Mouse (Mus musculus): ENCODE measurements at regions not wholly inside any gene's neighbourhood (a gene's known extent, or its start where the extent isn't known, plus 50 kb on each side); places are given as distances from the start of the nearest gene placed in this dataset.
A peak's percentile ranks its signal among the peaks of the same experiment; 100 is the strongest.

GRCm38 (mm10) chr1:64361959-64362638 is 170.3 kb upstream of the Creb1 start:
- DNase-seq, result no peak

DNA sequence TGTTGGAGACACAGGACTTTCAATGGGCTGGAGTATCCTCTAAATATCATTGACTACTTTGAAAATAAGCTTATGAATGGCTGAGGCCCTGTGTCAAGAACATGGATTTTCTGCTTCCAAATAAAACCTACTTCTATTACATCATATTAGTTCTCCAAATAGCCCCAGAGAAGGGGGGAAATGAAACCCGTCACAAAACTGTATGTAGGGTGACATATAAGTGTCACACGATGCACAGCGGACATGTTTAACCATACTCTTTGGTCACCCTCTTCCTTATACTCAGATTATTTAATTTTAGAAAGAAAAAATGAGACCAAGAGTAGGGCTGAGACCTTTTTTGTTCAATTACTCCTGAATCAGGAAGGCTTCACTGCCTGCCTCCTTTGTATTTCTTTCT is 189.2 kb upstream of the Creb1 start:
- no peak for DNase-seq

GRCm38 (mm10) chr1:64341596-64341995 is 190.8 kb upstream of the Creb1 start:
- DNase-seq, result peak; percentile 22

GRCm38 (mm10) chr1:64338575-64338961 is 193.9 kb upstream of the Creb1 start:
- DNase-seq, result no peak

GRCm38 (mm10) chr1:64337619-64338574 is 194.5 kb upstream of the Creb1 start:
- no peak for DNase-seq

DNA sequence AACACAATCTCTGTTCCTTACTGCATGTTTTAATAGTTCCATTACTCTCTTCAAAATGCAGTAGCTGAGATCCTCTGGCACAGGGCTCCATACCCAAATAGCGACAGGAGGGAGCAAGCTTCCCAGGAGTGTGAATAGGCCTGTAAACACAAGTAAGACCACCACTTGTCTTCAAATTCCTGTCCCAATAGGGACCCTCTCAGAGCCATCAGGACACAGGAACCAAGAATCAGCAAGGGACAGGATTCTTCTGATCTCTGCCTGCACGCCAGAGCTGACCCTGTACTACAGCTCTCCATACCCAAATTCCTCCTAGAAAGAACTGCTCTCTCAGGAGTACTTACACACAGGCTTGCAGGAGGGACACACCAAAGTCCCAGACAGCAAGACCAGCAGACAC is 200.9 kb upstream of the Creb1 start:
- DNase-seq, result no peak

- no peak for DNase-seq
Measured at GRCm38 (mm10) chr1:64330721-64331120, 201.7 kb upstream of the Creb1 start.

DNA sequence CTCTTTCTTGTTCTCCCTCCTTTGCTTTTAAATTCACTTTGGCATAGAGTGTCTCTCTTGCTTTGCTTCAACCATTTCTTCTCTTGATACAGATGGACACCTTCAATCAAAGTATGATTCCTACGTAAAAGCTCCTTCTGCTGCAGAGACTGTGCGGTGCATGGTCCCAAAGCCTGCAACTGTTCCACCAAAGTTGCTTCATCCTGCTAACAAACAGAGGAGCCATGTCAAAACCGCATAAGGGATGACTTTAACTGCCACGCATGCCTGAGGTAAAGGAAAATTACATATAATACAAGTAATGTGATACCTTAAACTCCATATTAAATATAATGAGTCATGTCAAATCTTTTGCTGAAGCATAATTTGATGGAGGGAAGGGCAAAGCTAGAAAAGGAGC is 200.1 kb upstream of the Klf7 start:
- DNase-seq, result no peak

DNA sequence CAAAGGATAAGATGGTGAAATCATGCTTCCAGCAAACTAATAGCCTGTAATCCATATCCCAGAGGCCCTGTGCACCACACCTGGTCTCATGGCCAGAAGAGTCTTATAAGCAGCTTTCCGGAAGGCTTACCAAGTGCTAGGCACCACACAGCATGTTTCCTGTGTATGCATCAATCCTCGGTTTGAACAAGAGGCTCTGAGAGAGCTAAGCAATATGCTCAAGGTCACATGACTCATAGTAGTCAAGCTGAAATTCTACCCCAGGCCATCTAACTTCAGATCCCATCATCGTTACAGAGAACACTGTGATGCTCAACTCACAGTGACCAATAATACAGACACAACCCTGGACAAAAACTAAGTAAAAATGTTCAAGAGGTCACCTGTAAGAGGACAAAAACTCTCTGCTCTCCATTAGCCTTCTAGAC is 197.1 kb upstream of the Klf7 start:
- DNase-seq, result no peak

DNA sequence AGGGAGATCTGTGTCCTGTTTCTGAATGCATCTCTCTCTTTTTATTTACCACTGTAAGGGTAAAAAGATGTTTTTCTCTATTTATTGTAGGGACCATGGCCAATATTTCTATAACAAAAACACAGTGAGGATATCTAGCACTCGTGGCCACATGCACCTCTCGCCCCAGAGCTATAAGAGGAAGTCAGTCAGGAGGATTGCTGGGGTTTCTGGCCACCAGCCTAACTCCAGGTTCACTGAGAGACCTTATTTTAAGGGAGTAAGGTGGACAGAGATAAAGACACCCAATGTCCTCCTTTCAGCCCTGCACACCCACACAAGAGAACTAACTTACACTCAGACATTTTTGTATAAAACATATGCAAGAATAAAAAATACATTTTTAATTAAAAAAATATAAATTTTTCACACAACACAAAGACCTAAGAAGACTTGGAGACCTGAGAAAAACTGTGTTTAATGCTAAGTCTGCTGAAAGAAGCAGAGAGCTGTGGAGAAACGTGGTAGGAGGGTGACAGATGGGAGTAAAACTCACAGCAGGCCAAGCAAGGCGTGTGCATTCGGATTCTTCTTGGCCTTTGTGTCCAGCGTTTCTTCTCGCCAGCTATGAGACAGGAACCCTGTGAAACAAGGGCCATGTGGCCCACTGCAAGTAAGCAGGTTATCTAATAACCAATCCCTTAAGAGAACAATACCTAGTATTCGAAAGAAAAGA is 196.5 kb upstream of the Klf7 start:
- DNase-seq, result no peak

DNA sequence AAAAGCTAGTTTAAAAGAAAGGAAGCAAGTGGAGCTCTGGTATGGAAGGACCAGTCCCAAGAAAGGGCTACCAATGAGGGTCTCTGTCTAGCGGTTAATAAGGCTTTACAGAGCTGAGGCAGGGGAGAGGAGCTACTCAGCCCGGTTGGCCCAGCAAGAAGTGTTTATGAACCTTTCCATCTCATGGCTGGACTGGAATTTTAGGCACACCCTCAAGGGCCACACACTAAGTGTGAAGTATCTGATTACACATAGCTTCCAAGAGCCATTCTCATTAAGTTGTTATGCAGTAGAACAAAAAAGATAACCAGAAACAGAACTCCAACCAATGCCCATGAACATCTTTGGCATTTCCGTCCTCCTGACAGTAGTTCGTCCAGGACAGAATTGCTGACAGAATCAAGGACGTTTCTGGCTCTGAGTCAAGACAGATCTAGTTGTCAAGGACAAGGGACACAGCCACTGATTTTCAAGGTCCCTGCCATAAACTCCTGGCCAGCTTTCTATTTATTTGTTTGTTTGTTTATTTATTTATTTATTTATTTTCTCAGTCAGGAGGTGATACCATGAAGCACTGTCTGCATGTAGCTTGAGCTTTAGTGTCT is 195.1 kb upstream of the Klf7 start:
- peak; percentile 42 for DNase-seq

DNA sequence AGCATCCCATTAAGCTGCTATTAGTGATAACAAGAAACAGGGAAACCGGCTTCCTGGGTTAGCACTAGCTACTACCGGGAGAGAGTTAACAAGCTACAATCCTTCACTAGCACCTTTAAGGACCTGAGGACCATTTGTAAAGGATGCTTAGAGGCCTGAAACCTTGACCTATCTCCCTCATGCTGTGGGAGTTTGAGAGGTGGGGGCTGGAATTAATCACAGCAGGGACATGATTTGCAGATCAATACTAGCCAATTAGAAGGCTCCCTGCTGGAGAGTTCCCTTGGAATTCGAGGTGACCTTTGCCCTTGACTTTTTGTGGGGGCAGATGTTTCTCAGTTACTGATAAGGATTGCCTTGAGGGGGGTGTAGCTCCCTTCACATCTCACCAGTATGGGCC is 189.3 kb upstream of the Klf7 start:
- DNase-seq, result no peak

DNA sequence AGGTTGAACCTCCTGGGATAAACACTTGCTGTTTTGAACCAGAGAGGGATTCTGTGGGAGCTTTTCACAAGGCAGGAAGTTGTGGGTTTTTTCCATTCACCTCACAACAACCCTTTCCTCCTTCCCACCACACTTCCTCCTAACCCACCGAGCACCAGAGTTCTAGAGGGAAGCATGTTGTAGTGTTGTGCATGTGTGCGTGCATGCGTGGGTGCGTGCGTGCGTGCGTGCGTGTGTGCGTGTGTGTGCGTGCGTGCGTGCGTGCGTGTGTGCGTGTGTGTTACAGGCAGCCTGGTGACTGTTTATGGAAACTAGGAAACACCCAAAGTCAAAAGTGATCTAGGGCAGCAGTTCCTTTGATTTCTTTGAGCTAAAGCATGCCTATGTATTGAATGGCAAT is 186.5 kb upstream of the Klf7 start:
- DNase-seq, result no peak

- DNase-seq, result no peak
Measured at GRCm38 (mm10) chr1:64308088-64308487, 186.0 kb upstream of the Klf7 start.

- DNase-seq, result peak; percentile 73
Measured at GRCm38 (mm10) chr1:64305427-64306213, 183.5 kb upstream of the Klf7 start.

- peak; percentile 67 for DNase-seq
Measured at GRCm38 (mm10) chr1:64302833-64303358, 180.8 kb upstream of the Klf7 start.

- DNase-seq, result peak; percentile 51
Measured at GRCm38 (mm10) chr1:64301530-64302061, 179.5 kb upstream of the Klf7 start.

DNA sequence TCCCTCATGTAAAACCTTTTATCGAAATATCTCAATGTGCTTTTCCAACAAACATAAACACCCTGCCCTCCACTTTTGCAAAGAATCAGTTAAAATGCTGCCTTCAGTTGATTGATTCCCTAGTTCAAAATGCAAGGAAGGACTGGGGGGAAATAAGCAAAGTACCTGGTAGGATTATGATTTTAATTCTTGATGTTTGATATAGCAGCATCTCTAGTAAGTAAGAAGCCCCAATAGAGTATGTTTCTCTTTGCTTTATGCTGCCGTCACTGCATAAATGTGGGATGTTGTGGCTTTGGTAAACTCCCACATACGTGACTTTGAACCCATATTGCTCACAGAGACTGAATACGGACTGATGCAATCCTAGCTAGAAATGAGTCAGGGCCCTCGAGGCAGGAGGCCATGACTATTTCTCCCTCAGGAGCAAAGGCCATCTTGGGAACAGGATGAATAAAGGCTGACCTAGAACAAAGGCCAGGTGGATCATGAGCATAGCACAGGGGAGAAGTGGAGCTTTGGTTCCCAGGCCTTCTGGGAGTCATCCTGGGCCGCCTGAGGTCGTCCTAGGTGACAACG is 179.0 kb upstream of the Klf7 start:
- no peak for DNase-seq

DNA sequence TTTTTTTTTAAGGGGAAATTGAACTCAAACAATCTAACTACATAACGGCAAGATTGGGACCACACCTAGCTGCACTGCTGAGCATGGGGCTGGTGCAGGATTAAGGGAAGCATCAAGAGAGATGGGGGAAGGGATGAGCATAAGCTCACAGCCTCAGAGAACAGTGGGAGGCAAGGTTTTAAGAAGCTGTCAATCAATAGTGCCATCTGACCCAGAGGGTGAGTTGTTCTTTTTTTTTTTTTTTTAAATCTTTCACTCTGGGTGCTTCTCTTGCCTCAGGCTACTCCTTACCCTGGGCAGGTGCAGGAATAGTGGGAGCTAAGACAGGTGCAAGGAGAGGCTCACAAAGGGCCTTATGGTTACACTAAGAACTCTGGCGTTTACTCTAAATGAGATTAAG is 176.9 kb upstream of the Klf7 start:
- no peak for DNase-seq

- DNase-seq, result no peak
Measured at GRCm38 (mm10) chr1:64298188-64298587, 176.1 kb upstream of the Klf7 start.

GRCm38 (mm10) chr1:64297343-64297742 is 175.3 kb upstream of the Klf7 start:
- DNase-seq, result no peak

Measured in adrenal gland, postnatal 14 days (tissue).